Mouse (Mus musculus): Measurements from ENCODE around the gene Lingo2.

DNA sequence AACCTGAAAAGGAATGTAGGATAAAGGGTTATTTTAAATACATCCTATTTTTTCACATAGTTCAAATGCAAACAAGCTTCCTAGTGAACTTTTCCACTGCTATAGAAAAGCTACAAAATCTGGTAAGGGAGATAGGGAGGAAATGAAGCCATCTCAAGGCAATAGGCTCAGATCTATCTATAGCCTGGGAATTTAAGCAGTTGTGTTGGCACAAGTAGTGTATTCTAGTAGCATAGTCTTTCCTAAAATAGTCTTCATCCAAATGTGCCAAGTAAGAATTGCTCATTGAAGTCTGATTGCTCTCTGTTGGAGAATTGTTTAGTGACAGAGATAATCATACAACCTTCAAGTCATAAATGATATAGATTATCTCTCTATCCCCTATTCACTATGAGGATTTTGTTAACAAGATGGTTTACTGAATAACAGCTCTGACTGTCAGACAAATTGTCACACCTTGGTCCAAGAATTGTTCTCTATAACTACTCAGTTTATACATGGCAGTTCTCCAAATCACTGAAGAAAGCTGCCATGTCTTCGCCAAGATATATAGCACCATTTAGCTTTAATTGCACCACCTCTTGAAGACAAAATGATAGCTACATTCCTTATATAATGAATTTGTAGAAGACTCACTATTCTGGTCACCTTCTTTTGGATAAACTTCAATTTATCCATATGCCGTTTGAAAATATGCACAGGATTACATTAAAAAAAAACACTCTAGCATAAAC is 688.9 kb downstream of the Lingo2 start:
- TF ChIP-seq CTCF (IDR thresholded peaks at IDR 0.05; ENCODE audit: extremely low read depth, insufficient read depth, low read length), result no peak
- no peak for TF ChIP-seq POLR2A (IDR thresholded peaks at IDR 0.05; ENCODE audit: extremely low read depth, insufficient read depth, low read length)

All from cortical plate, adult 2 months (tissue).